Mouse (Mus musculus) telencephalon, adult 2 months (tissue): ENCODE results near the gene Klrd1.
"Not testable (repeated sequence)": the region's sequence is repeated elsewhere in the genome, so short reads cannot be mapped to it uniquely, and the experiment has no call there.

Source experiments
- DNase-seq: peaks from one replicate; pipeline ENCODE4 v3.0.0-alpha.2; 2011; ENCODE audit warnings: low read depth, low spot score

Gene Klrd1

DNA sequence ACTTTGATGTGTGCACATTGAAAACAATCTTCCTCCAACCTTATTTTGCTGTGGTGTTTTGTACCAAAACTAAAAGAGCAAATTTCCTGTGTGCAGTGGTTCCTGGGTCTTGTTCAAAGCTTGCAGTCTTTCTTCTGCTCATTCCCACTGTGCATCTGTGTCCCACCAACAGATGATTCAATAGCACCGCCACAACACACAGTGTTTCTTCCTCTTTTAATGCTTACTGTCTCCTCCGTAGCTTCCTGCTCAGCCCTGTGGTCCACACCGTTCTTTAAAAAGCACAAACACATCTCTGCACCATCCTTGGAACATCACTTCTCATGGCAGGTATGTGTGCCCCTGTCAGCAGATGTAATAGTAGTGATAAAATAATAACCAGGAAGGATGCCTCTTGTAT is at the start of gene Klrd1:
Gene Klrd1, plus strand, starts transcription at position 275 of the 400 bp plus-strand sequence.
- no peak for DNase-seq

GRCm38 (mm10) chr6:129541931-129542330 is 49.7 kb upstream of the Klrd1 start:
- no peak for DNase-seq

GRCm38 (mm10) chr6:129542540-129542939 is 49.0 kb upstream of the Klrd1 start:
- DNase-seq = no peak

DNA sequence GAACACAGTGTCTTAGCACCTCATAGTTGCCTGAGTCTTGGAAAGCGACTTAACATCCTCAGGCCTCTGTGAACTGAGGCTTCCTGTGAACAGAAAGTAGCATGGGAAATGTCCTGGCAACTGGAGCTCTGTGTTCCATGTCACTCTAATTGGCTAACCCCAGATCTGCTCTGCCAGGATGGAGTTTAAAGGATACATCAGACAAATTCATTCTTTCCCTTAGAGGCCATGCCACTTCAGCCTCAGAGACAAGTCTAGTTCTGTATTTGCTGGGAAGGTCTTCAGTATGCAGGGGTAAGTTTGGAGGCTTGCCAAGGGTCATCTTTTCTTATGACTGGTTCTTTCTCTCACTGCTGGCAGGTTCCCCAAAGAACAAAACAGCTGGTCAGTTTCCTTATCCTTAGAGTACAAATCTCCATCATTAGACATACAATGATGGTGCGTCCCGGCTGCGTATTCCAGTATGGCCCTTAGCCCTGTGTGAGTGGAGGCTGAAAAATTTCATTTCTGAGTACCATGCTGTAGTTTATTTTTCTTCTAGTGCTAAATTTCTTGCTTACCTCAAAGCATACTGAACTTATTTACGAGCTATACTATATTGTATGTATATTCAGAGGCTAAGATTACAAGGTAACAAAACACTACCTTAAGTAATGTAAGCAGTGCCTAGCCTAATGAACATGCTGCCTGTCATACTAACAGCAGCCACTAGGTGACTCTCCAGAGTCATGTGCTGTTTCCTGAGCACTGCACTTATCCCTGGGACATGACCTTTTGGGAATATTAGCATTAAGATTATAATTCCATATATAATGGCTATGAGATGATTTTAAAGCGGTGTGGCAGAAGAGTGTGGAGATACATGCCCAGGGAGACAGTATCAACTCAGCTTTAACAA is 47.6 kb upstream of the Klrd1 start:
- DNase-seq = no peak

DNA sequence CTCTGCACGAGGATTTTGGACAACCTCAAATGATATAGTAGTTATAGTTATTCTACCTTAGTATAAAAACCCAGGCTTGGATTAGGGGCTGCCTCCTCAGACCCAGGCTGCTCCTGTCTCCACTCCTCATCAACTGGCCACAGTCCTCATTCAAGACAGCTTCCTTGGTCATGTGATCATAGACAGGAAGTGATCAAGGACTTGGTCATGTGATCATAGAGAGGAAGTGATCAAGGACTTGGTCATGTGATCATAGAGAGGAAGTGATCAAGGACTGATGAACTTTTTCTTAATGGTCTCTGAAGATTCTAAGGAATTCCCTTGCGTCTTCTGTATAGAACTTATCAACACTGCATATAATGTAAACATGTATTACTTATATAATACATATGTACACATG is 44.3 kb upstream of the Klrd1 start:
- no peak for DNase-seq

DNA sequence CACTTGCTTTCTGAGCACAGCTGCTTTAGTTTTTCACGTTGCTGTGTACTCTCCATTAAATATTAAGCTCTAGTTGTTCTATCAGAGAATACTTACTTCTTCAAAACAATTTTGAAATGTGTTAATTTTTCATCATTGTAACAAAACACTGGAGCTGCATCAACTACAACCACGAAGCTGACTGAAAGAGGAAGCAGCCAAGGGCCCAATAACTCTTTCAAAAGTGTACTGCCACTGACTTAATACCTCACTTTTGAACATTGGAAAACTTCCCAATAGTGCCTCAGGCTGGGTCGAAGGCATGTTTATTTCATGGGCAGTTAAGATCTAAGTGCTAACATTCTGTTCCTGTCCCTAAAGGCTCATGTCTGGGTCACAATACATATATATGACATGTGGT is 43.6 kb upstream of the Klrd1 start:
- DNase-seq = no peak

- DNase-seq = no peak
These were observed 34.1 kb upstream of the Klrd1 start for GRCm38 (mm10) chr6:129557298-129558023.

DNA sequence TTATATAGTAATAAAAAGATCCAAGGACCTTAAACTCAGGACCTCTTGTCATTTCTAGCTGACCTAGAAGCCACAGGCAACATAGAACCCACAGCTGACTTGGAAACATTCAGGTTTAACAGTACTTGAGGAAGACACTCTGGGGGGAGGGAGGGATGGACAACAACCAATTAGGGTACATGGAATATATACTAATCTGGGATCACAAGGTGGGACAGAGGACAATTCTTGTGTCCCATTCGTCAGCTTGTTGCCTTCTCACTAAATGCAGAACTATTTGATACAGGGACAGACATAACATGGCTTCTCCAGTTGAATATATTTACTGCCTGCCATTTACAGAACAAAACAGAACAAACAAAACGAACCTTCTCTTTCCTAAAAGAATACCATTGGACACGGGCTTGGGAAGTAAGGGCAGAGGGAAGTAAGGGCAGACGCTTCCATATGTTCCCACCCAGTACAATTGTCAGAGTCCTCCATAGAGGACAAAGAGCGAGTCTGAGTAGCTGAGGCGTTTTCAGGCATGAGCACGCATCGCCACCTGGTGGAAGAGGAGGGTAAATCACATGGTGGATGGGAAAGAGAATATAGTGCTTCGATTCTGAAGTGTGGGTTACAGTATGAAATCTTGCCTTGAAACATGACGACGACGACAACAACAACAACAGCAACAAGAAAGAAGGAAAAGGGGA is 32.5 kb upstream of the Klrd1 start:
- DNase-seq = no peak

- no peak for DNase-seq
These were observed 31.9 kb upstream of the Klrd1 start for GRCm38 (mm10) chr6:129559641-129560027.

GRCm38 (mm10) chr6:129565257-129565656 is 26.3 kb upstream of the Klrd1 start:
- DNase-seq = no peak

DNA sequence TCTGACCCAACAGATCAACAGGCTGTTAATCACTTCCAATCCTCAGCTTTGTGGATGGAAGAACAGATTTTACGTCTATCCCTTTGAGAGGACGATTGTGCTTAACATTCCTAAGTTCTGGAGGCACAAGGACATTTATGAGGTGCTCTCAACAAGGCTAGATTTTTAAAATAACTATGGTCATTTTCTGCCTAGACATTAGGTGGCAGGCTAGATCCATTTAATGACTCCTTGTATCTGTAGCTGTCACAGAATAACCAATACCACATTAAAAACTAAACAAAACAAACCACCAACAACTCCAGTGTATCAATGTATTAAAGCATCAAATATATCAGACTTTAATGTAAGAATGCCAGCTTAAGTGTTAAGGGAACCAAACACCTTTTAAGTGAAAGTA is 16.3 kb upstream of the Klrd1 start:
- no peak for DNase-seq

DNA sequence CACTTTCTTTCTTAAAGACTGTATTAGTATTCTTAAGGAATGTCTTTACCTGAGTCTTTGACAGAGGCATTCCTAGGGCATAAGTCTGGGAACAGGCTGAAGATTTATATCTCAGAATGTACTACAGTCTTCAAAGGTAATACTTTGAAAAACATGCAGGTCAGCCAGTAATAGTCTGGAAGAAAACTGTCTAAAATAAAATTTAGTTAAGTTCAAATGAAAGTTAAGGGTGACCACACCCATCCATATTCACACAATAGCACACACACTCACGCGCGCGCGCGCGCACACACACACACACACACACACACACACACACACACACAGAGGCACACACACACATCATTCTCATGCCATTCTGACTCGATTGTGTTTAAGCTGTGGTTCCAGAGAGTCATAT is 14.0 kb upstream of the Klrd1 start, which contains the start of gene Klre1:
Gene Klre1, plus strand, starts transcription at position 301 of the 400 bp plus-strand sequence.
- no peak for DNase-seq

DNA sequence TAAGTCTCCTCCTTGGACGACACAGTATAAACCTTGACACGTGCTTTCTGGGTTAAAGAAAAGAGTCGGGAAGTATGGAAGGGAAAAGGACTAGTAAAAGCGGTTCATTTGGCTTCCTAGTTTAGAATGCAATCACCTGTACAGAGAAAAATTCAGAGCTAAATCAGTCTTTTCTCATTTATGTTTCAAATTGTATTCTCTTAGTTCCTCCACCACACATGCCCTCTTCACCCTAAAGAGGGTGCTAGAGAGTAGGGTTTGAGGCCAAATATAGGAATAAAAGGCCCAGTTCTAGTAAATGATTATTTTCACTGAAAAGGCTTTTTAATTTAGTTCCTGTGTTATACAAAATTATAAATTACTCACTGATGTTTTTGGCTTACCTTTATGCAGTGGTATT is 10.3 kb upstream of the Klrd1 start:
- no peak for DNase-seq

DNA sequence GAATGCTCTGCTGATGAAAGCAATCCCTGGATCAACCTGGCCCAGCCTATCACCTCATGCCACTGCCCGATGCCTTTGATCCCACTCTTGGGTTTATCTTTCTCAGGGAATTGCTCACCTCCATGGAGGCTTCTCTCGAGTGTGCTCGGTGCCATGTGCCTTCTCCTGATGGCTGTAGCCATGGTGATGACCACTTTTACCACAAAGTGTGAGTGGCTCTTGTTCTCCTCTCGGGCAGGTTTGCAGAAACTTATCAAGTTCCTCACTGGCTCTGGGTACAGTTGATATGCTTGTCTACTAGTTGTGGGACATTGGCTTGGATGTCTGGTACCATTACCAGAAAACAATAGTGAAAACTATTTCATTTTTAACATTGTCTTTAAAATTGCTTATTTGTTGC is 9.7 kb upstream of the Klrd1 start:
- no peak for DNase-seq

GRCm38 (mm10) chr6:129583014-129583413 is 8.6 kb upstream of the Klrd1 start:
- no peak for DNase-seq

- no peak for DNase-seq
These were observed 16.8 kb downstream of the Klrd1 start for GRCm38 (mm10) chr6:129608372-129608771.

- no peak for DNase-seq
These were observed 32.2 kb downstream of the Klrd1 start, which contains the start of gene Klrk1 for GRCm38 (mm10) chr6:129623735-129624134. Klrk1 (minus strand) TSS chr6:129623864.

DNA sequence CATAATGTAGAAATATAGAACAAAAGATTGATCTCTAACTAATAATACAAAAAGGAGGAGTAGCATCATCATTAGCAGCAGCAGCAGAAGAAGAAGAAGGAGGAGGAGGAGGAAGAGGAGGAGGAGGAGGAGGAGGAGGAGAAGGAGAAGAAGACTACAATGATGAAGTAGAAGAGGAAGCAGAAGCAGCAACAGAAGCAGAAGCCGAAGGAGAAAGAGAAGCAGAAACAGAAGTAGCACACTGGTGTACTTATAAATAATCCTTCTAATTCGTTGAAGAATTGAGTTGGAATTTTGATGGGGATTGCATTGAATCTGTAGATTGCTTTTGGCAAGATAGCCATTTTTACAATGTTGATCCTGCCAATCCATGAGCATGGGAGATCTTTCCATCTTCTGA is 39.5 kb downstream of the Klrd1 start:
- DNase-seq = not testable (repeated sequence)

- DNase-seq = not testable (repeated sequence)
These were observed 51.7 kb downstream of the Klrd1 start, which contains the start of gene Klrc3 for GRCm38 (mm10) chr6:129643237-129643636. Klrc3 (minus strand) TSS chr6:129643337.

GRCm38 (mm10) chr6:129644054-129644453 is 52.5 kb downstream of the Klrd1 start:
- not testable (repeated sequence) for DNase-seq
